Mouse (Mus musculus): ENCODE measurements around the gene 4921504E06Rik.

4921504E06Rik gene

DNA sequence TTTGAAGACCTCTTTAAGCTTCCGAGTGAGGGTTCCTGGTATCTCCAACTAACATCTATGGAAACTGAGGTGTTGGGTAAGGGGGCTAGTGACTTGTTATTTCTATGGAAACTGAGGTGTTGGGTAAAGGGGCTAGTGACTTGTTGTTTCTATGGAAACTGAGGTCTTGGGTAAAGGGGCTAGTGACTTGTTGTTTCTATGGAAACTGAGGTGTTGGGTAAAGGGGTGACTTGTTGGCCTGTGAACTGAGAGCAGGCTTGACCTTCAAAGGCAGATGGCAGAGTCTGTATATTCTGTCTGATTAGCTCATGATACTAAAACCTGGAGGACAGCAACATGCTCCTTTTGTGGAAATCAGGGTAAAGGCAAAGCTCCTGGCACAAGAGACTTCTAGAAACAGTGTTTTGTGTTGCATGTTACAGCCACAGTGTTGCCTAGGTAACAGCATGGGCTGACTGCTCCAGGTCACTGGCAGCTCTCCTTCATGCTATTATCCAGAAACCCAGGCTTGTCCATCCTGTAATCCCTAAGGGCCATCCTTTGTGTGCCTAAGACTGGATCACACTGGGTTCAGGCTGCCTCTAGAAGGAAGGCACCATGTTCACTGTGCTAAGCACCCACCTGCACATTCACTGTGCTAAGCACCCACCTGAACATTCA, 133.9 kb downstream of the 4921504E06Rik start:
- DNase-seq (ENCODE audit: low read depth, low spot score), result no peak

GRCm38 (mm10) chr2:19416066-19416465, 137.6 kb downstream of the 4921504E06Rik start:
- DNase-seq (ENCODE audit: low read depth, low spot score), result no peak

DNA sequence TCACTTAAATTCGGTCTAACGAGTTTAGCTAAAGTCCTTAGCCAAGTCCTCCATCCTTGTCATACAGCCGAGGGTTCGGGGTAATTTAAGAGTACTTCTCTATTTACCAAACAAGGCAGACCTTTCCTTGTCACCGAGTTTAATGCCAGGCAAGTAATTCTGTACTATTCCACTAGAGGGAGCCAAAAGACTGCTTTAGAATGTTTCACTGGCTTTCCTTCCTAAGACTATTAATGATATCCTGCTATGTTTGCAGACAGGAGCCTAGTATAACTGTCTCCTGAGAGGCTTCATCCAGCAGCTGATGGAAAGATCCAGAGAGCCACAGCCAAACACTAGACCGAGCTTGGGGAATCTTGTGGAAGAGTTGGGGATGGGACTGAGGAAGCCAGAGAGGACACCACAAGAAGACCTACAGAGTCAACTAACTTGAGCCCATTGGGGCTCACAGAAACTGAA, 138.6 kb downstream of the 4921504E06Rik start:
- peak; percentile 46 for DNase-seq (ENCODE audit: low read depth, low spot score)

DNA sequence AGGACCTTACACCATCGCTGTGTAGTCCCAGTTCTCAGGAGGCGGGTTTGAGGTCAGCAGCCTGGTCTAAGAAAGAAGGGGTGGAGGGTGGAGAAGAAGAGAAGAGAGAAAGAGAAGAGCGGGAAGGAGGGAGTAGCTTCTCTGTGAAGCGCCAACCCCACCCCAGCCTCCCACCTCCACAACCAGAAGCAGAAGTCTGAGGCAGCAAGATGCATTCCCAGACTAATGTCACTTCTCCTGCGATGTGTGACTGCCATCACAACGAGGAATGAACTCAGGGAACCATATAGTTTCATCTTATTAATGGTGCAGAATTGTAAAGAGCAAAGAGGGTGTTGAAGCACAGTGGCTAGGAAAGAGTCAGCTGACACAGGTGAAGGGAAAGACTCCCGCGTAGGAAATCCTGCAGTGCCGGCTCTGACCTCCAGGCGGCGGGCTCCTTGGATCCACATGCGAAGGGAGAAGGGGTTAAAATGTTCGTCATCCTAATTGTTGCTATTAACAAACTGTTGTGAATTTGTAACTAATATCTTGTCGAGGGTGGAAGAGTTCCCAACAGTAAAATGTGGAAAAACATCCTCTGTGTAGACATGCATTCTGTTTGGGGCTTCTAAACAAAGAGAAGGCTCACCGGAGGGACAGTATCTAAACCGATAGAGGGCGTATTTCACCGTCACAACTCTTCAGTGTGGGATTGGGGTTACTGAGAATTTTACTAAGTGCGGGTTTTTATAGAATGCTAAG, 139.3 kb downstream of the 4921504E06Rik start:
- DNase-seq (ENCODE audit: low read depth, low spot score), result peak; percentile 20

Measured in c-Kit-negative CD71-positive TER-119-positive erythroid progenitor cells, embryonic 14.5 days (primary cell).